Mouse (Mus musculus) CH12.LX (cell line): ENCODE measurements at regions not wholly inside any gene's neighbourhood (a gene's known extent, or its start where the extent isn't known, plus 50 kb on each side); places are given as distances from the start of the nearest gene placed in this dataset.

Experiments
- DNase-seq: peaks from one replicate; pipeline ENCODE4 v3.0.0-alpha.2; 2013; ENCODE audit errors: extremely low read depth
- H3K27ac ChIP-seq: 2 replicates; pipeline ENCODE4 v1.5.1; 2012; ENCODE audit warnings: low read depth, mild to moderate bottlenecking, control low read depth, moderate library complexity; ENCODE audit not compliant: insufficient read depth
- H3K27me3 ChIP-seq: replicated peaks from 2 replicates; pipeline ENCODE3; 2012; ENCODE audit warnings: inconsistent platforms
- H3K36me3 ChIP-seq, 2 experiments: replicated peaks in 1 of 2; 2 replicates each; pipeline versions ENCODE3 to v1.6.1; 2012; ENCODE audit warnings: inconsistent platforms in 1 of 2, low read length in 1 of 2, mild to moderate bottlenecking in 1 of 2, mixed read lengths in 1 of 2, moderate library complexity in 1 of 2; ENCODE audit not compliant: control insufficient read depth in 1 of 2, insufficient read depth in 1 of 2
- H3K4me1 ChIP-seq, 2 experiments: 2 replicates each; pipeline ENCODE4 v1.6.1; 2012; ENCODE audit warnings: inconsistent platforms in 1 of 2, moderate library complexity in 1 of 2; ENCODE audit not compliant: insufficient read depth in 2 of 2, control insufficient read depth in 1 of 2
- H3K4me2 ChIP-seq: 2 replicates; pipeline ENCODE4 v1.6.1; 2012; ENCODE audit warnings: low read depth, mild to moderate bottlenecking, control low read depth; ENCODE audit not compliant: poor library complexity, insufficient read depth, severe bottlenecking
- H3K4me3 ChIP-seq, 3 experiments: fragments of 150-350 bp in 1 of 3; sonication (generic) in 1 of 3; replicated peaks in 1 of 3; 2 replicates each; pipeline versions ENCODE3 to v1.5.1; 2011 to 2012; ENCODE audit warnings: low read depth in 2 of 3, low read length in 2 of 3, mild to moderate bottlenecking in 2 of 3, moderate library complexity in 2 of 3, control low read depth in 1 of 3, improper control_type of control experiment in 1 of 3, inconsistent platforms in 1 of 3, mixed read lengths in 1 of 3; ENCODE audit not compliant: poor library complexity in 1 of 3
- H3K79me2 ChIP-seq: replicated peaks from 2 replicates; pipeline ENCODE4 v1.6.1; 2012; ENCODE audit warnings: mild to moderate bottlenecking, moderate library complexity; ENCODE audit not compliant: control insufficient read depth, poor library complexity, insufficient read depth, severe bottlenecking; ENCODE audit errors: extremely low read depth
- H3K9ac ChIP-seq: 2 replicates; pipeline ENCODE4 v1.6.1; 2012; ENCODE audit warnings: low read depth, mild to moderate bottlenecking, control low read depth, moderate library complexity; ENCODE audit not compliant: insufficient read depth
- H3K9me3 ChIP-seq: replicated peaks from 2 replicates; pipeline ENCODE3; 2012; ENCODE audit warnings: low read length, inconsistent platforms, mixed read lengths
- CHD2 ChIP-seq: IDR thresholded peaks from 2 replicates; pipeline ENCODE4 v1.6.1; 2011; ENCODE audit warnings: low read length, improper control_type of control experiment
- E2F4 ChIP-seq: IDR thresholded peaks from 2 replicates; pipeline ENCODE4 v1.6.1; 2011; ENCODE audit warnings: low read depth, low read length, improper control_type of control experiment; ENCODE audit not compliant: insufficient replicate concordance
- EP300 ChIP-seq: IDR thresholded peaks from 2 replicates; pipeline ENCODE4 v1.6.1; 2011; ENCODE audit warnings: low read length, improper control_type of control experiment
- ETS1 ChIP-seq: conservative IDR thresholded peaks from 2 replicates; pipeline ENCODE4 v1.6.1; 2012; ENCODE audit warnings: low read depth, mild to moderate bottlenecking, inconsistent platforms, low read length, improper control_type of control experiment, moderate library complexity
- JUND ChIP-seq: conservative IDR thresholded peaks from 2 replicates; pipeline ENCODE4 v1.6.1; 2011; ENCODE audit warnings: low read depth, low read length, improper control_type of control experiment
- KAT2A ChIP-seq: IDR thresholded peaks from 2 replicates; pipeline ENCODE4 v1.6.1; 2012; ENCODE audit warnings: low read length, improper control_type of control experiment, inconsistent platforms; ENCODE audit not compliant: insufficient replicate concordance
- MAFK ChIP-seq: IDR thresholded peaks from 2 replicates; pipeline ENCODE4 v1.6.1; 2011; ENCODE audit warnings: low read length, improper control_type of control experiment; ENCODE audit not compliant: insufficient replicate concordance
- MAX ChIP-seq: IDR thresholded peaks from 2 replicates; pipeline ENCODE4 v1.6.1; 2011; ENCODE audit warnings: low read length, improper control_type of control experiment
- MXI1 ChIP-seq: IDR thresholded peaks from 2 replicates; pipeline ENCODE4 v1.6.1; 2011; ENCODE audit warnings: mild to moderate bottlenecking, low read depth, low read length, improper control_type of control experiment
- NELFE ChIP-seq: IDR thresholded peaks from 2 replicates; pipeline ENCODE4 v1.6.1; 2011; ENCODE audit warnings: low read depth, low read length, improper control_type of control experiment
- NRF1 ChIP-seq: IDR thresholded peaks from 2 replicates; pipeline ENCODE4 v1.6.1; 2014; ENCODE audit warnings: low read depth, mild to moderate bottlenecking, inconsistent platforms, low read length, improper control_type of control experiment, moderate library complexity
- PAX5 ChIP-seq: IDR thresholded peaks from 2 replicates; pipeline ENCODE4 v1.6.1; 2012; ENCODE audit warnings: low read length, inconsistent platforms, mixed read lengths
- RCOR1 ChIP-seq: conservative IDR thresholded peaks from 2 replicates; pipeline ENCODE4 v1.6.1; 2012; ENCODE audit warnings: low read depth, mild to moderate bottlenecking, inconsistent platforms, low read length, improper control_type of control experiment
- SMC3 ChIP-seq: IDR thresholded peaks from 2 replicates; pipeline ENCODE4 v1.6.1; 2011; ENCODE audit warnings: low read depth, low read length, improper control_type of control experiment
- UBTF ChIP-seq: IDR thresholded peaks from 2 replicates; pipeline ENCODE4 v1.6.1; 2012; ENCODE audit warnings: low read depth, mild to moderate bottlenecking, inconsistent platforms, low read length, improper control_type of control experiment, moderate library complexity
- USF2 ChIP-seq: conservative IDR thresholded peaks from 2 replicates; pipeline ENCODE4 v1.6.1; 2011; ENCODE audit warnings: low read depth, low read length, improper control_type of control experiment
- ZC3H11A ChIP-seq: IDR thresholded peaks from 2 replicates; pipeline ENCODE4 v1.6.1; 2012; ENCODE audit warnings: low read depth, mild to moderate bottlenecking, inconsistent platforms, low read length, improper control_type of control experiment
- ZNF384 ChIP-seq: IDR thresholded peaks from 2 replicates; pipeline ENCODE4 v1.6.1; 2012; ENCODE audit warnings: low read depth, low read length, improper control_type of control experiment, inconsistent platforms
- dilution Hi-C: fragments of 300-500 bp; cut with MboI; formaldehyde crosslinking; loops from 2 replicates; pipeline ENCODE4 v1.14.3; 2020; ENCODE audit warnings: low sequenced_read_pairs; ENCODE audit not compliant: extremely low pct_unique_long_range_greater_than_20kb, extremely low pct_ligation_motif_present
- in situ Hi-C: fragments of 300-500 bp; cut with MboI; formaldehyde crosslinking; loops from 3 replicates; pipeline ENCODE4 v1.14.3; 2019; ENCODE audit warnings: low sequenced_read_pairs, low pct_ligation_motif_present, low pct_unique_long_range_greater_than_20kb, mixed read lengths

- H3K4me3 ChIP-seq, result no peak overlapping the region
- no peaks in the 10 kb centered on the region for H3K79me2 ChIP-seq
- H3K27me3 ChIP-seq, result no peaks in the 10 kb centered on the region
- no peak for DNase-seq
- no peak for TF ChIP-seq NRF1
- no peak for TF ChIP-seq NELFE
- no peak for TF ChIP-seq EP300
- TF ChIP-seq MAX, result no peak
- TF ChIP-seq MAFK, result no peak
- no peak for TF ChIP-seq ETS1
- TF ChIP-seq SMC3, result no peak
- no peak for TF ChIP-seq RCOR1
- TF ChIP-seq MXI1, result no peak
- in situ Hi-C loops (no loop called here), dilution Hi-C loops (no loop called here)
- no peaks in the 10 kb centered on the region for H3K9me3 ChIP-seq
- no peaks in the 10 kb centered on the region for H3K36me3 ChIP-seq
- H3K4me2 ChIP-seq, result no peak overlapping the region
- H3K27ac ChIP-seq, result no peak overlapping the region
- H3K4me1 ChIP-seq, result no peaks in the 10 kb centered on the region
- no peak overlapping the region for H3K9ac ChIP-seq
Observed at GRCm38 (mm10) chr9:61561551-61561950, 189.4 kb downstream of the Tle3 start.

GRCm38 (mm10) chr9:61558621-61559020 is 186.5 kb downstream of the Tle3 start:
- dilution Hi-C loops, result no loop called here

GRCm38 (mm10) chr9:61557025-61557424 is 184.9 kb downstream of the Tle3 start:
- H3K9me3 ChIP-seq, result no peaks in the 10 kb centered on the region
- no peaks in the 10 kb centered on the region for H3K79me2 ChIP-seq
- in situ Hi-C loops, result no loop called here
- H3K27me3 ChIP-seq, result no peaks in the 10 kb centered on the region
- no peak overlapping the region for H3K4me3 ChIP-seq
- no peak for TF ChIP-seq EP300
- no peak for TF ChIP-seq MAFK
- no peak for TF ChIP-seq USF2
- no peak for TF ChIP-seq ZNF384
- TF ChIP-seq MXI1, result no peak
- TF ChIP-seq CHD2, result no peak
- TF ChIP-seq UBTF, result no peak
- no peak for TF ChIP-seq PAX5
- TF ChIP-seq, all 38 proteins: peak for 0
- Histone ChIP-seq H3K9ac (no peak overlapping the region), H3K36me3 (no peaks in the 10 kb centered on the region), H3K4me2 (no peak overlapping the region), H3K4me1 (no peaks in the 10 kb centered on the region; a peak in 1 of 4 replicates), H3K27ac (no peak overlapping the region)
- dilution Hi-C loops, result no loop called here
- DNase-seq, result no peak

More at GRCm38 (mm10) chr9:61558621-61559020, 186.5 kb downstream of the Tle3 start:
- TF ChIP-seq E2F4 (no peak), KAT2A (no peak), ETS1 (no peak), ZC3H11A (no peak), JUND (no peak)
- TF ChIP-seq, all 38 proteins: peak for 0
- no peaks in the 10 kb centered on the region for H3K79me2 ChIP-seq
- no peaks in the 10 kb centered on the region for H3K9me3 ChIP-seq
- no peak overlapping the region for H3K4me2 ChIP-seq
- no peak overlapping the region for H3K4me3 ChIP-seq
- no peaks in the 10 kb centered on the region for H3K27me3 ChIP-seq
- in situ Hi-C loops, result no loop called here
- H3K9ac ChIP-seq, result no peak overlapping the region
- no peaks in the 10 kb centered on the region for H3K36me3 ChIP-seq
- H3K4me1 ChIP-seq, result no peaks in the 10 kb centered on the region
- no peak overlapping the region for H3K27ac ChIP-seq
- no peak for DNase-seq
